Mouse (Mus musculus) limb, embryonic 10.5 days (tissue): ENCODE results near the gene Pfkl. TPM values are rescaled to one million over a fixed set of nuclear protein-coding genes. Genes with fewer than 3 reads are reported as not detected.
"Not testable (repeated sequence)": the region's sequence is repeated elsewhere in the genome, so short reads cannot be mapped to it uniquely, and the experiment has no call there.

Source experiments
- DNase-seq: peaks from one replicate; pipeline ENCODE4 v3.0.0-alpha.2; 2017; ENCODE audit warnings: low spot score
- H3K27ac ChIP-seq: fragments of 300-500 bp; sonication (generic); 2 replicates; pipeline ENCODE4 v1.5.1; 2016; ENCODE audit warnings: mild to moderate bottlenecking
- H3K27me3 ChIP-seq: fragments of 300-500 bp; sonication (generic); 2 replicates; pipeline ENCODE4 v1.6.1; 2016; ENCODE audit warnings: low read depth, mild to moderate bottlenecking; ENCODE audit not compliant: poor library complexity, severe bottlenecking
- H3K36me3 ChIP-seq: fragments of 300-500 bp; sonication (generic); 2 replicates; pipeline ENCODE4 v1.6.1; 2016; ENCODE audit warnings: mild to moderate bottlenecking, moderate library complexity
- H3K4me1 ChIP-seq: fragments of 300-500 bp; sonication (generic); 2 replicates; pipeline ENCODE4 v1.6.1; 2016
- H3K4me3 ChIP-seq: fragments of 300-500 bp; sonication (generic); 2 replicates; pipeline ENCODE4 v1.5.1; 2016; ENCODE audit warnings: mild to moderate bottlenecking, moderate library complexity
- H3K9me3 ChIP-seq: fragments of 300-500 bp; sonication (generic); replicated peaks from 2 replicates; pipeline ENCODE4 v1.6.1; 2016; ENCODE audit warnings: mild to moderate bottlenecking
- WGBS: fragments of 180-500 bp; shearing (Covaris S2); methylation state at CpG from one replicate; pipeline ENCODE4 v1.1.7; 2016; 5-methylcytosine and 5-hydroxymethylcytosine counted together
- polyA plus RNA-seq: library from polyadenylated mRNA; unstranded; fragments of >200 nt; fragmentation: Nextera tagmentation; extraction: Ambion mirVana; gene quantifications from 2 replicates; pipeline ENCODE4 v1.2.1, GENCODE M21; 2016

The Pfkl gene
- polyA plus RNA-seq, 1 experiment from 2014 or later, result 235 TPM

- peaks cover 10% of the 10 kb centered on the region for H3K36me3 ChIP-seq
- H3K9me3 ChIP-seq, result no peaks in the 10 kb centered on the region
- no peak for DNase-seq
- H3K27ac ChIP-seq, result no peak overlapping the region
- H3K4me1 ChIP-seq, result peaks cover 26% of the 10 kb centered on the region
- H3K4me3 ChIP-seq, result no peak overlapping the region
- peaks cover 4% of the 10 kb centered on the region; the same call in 1 of the 2 replicates for H3K27me3 ChIP-seq
- 37% methylated on average over 4 of the region's 4 CpGs for WGBS
Observed at GRCm38 (mm10) chr10:77975653-77976052, 34.2 kb downstream of the Pfkl start.

- Histone ChIP-seq H3K4me3 (no peak overlapping the region), H3K9me3 (no peaks in the 10 kb centered on the region), H3K27me3 (peaks cover 12% of the 10 kb centered on the region), H3K4me1 (peaks cover 28% of the 10 kb centered on the region), H3K36me3 (peaks cover 2% of the 10 kb centered on the region; the same call in 1 of the 2 replicates), H3K27ac (no peak overlapping the region)
- DNase-seq, result no peak
- 78% methylated on average over 5 of the region's 5 CpGs for WGBS
Observed at GRCm38 (mm10) chr10:77974811-77975210, 35.1 kb downstream of the Pfkl start.

DNA sequence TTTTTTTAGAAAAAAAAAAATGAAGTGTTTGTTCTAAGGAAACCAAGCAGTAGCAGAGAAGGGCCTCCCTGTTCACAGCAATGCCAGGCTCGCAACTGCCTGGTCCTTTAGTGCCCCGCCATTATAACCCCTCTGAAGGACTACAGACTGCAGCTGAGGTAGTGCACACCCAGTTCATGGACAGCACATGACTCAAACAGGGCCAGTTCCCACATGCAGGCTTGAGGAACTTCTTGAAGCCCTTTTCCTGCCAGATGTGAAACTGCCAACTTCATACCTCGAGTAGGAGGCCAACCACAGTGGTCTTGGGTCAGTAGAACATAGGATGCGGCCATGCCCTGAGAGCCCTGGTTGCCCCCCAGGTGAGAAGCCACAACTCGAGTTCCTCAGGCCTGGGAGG, 35.6 kb downstream of the Pfkl start:
- DNase-seq, result no peak
- Histone ChIP-seq H3K4me3 (no peak overlapping the region), H3K27me3 (peaks cover 17% of the 10 kb centered on the region), H3K9me3 (no peaks in the 10 kb centered on the region), H3K27ac (no peak overlapping the region), H3K36me3 (no peaks in the 10 kb centered on the region), H3K4me1 (peaks cover 32% of the 10 kb centered on the region)
- WGBS, result 81% methylated on average over 5 of the region's 5 CpGs

DNA sequence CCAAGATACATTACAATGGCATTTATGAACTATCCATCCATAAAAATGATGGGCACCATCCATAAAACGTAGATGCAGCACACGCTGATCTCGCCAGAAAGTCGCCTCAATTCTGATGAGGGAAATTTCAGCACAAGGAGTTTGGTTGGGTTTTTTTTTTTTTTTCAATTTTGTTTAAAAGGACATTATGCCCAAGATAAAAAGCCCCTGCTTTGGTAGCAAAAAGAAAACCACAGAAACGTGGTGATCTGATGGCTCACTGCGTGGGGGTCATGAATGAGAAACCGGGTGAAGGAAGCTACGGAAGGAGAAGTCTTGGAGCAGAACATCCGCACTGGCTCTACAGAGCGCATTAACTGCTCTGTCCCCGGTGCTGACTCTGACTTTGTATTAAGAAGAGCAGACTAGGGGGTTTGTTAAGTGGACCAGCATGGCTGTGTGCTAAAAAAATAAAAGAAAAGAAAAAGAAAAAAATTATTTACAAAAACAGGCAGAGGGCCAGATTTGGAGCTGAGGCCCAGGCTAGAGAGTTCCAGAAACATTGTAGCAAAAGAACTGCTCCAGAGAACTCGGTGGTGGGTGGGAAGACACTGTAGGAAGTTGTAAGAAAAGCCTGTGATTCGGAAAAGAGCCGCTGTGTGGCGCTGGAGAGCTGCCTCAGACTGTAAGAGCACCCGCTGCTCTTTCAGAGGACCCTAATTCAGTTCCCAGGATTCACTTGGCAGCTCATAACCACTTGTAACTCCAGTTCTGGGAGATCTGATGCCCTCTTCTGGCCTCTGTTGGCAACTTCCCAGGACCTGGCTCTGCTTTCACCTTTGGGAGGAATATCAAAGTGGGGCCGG, 38.0 kb downstream of the Pfkl start:
- Histone ChIP-seq H3K9me3 (no peaks in the 10 kb centered on the region), H3K4me1 (peaks cover 20% of the 10 kb centered on the region), H3K36me3 (no peaks in the 10 kb centered on the region), H3K4me3 (no peak overlapping the region), H3K27ac (no peak overlapping the region), H3K27me3 (peaks cover 38% of the 10 kb centered on the region)
- 63% methylated on average over 17 of the region's 17 CpGs for WGBS
- DNase-seq, result peak; percentile 50

- H3K4me1 ChIP-seq, result peaks cover 20% of the 10 kb centered on the region
- no peaks in the 10 kb centered on the region for H3K9me3 ChIP-seq
- peaks cover 45% of the 10 kb centered on the region for H3K27me3 ChIP-seq
- no peaks in the 10 kb centered on the region for H3K36me3 ChIP-seq
- WGBS, result 88% methylated on average over 10 of the region's 10 CpGs
- no peak overlapping the region for H3K27ac ChIP-seq
- no peak overlapping the region for H3K4me3 ChIP-seq
- no peak for DNase-seq
Observed at GRCm38 (mm10) chr10:77971191-77971590, 38.7 kb downstream of the Pfkl start.

- 87% methylated on average over 6 of the region's 6 CpGs for WGBS
- Histone ChIP-seq H3K4me3 (peak within 1 kb of the TSS; percentile 46), H3K27me3 (peaks cover 48% of the 10 kb centered on the region), H3K4me1 (peaks cover 20% of the 10 kb centered on the region), H3K36me3 (no peaks in the 10 kb centered on the region), H3K9me3 (no peaks in the 10 kb centered on the region), H3K27ac (no peak within 1 kb of the TSS)
- no peak for DNase-seq
Observed at GRCm38 (mm10) chr10:77970481-77970880, 39.4 kb downstream of the Pfkl start, which contains the start of gene Trpm2. Gene Trpm2 (minus strand): TSS chr10:77970563.

DNA sequence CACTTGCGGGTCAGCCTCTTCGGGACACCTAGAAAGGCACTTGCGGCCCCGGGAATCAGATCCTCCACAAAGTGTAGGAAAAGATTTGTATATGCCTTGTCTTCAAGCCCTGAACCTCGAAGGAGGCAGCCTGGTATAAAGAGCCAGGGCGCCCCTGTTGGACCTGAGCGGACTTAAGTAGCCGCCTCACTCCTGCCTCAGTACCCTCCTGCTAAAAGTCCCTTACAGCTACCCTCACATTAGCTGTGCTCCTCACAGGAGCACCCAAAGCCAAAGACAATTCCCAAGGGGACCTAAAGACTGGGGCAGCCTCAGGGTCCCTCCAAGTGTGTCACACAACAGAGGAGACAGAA, 39.9 kb downstream of the Pfkl start:
- 13% methylated on average over 8 of the region's 8 CpGs for WGBS
- Histone ChIP-seq H3K9me3 (no peaks in the 10 kb centered on the region), H3K4me1 (peaks cover 20% of the 10 kb centered on the region), H3K36me3 (no peaks in the 10 kb centered on the region), H3K27ac (no peak overlapping the region), H3K4me3 (peak overlapping the region; percentile 46), H3K27me3 (peaks cover 48% of the 10 kb centered on the region)
- no peak for DNase-seq

- 5% methylated on average over 26 of the region's 26 CpGs for WGBS
- Histone ChIP-seq H3K27ac (no peak overlapping the region), H3K4me1 (peaks cover 20% of the 10 kb centered on the region), H3K27me3 (peaks cover 48% of the 10 kb centered on the region), H3K9me3 (no peaks in the 10 kb centered on the region), H3K4me3 (peak overlapping the region; percentile 46), H3K36me3 (no peaks in the 10 kb centered on the region)
- peak; percentile 62 for DNase-seq
Observed at GRCm38 (mm10) chr10:77969274-77969972, 40.5 kb downstream of the Pfkl start.

GRCm38 (mm10) chr10:77963971-77964370, 45.9 kb downstream of the Pfkl start:
- H3K27me3 ChIP-seq, result peaks cover 27% of the 10 kb centered on the region
- H3K36me3 ChIP-seq, result no peaks in the 10 kb centered on the region
- WGBS, result 84% methylated on average over 6 of the region's 6 CpGs
- no peak overlapping the region for H3K27ac ChIP-seq
- peaks cover under 1% of the 10 kb centered on the region; the same call in 1 of the 2 replicates for H3K4me1 ChIP-seq
- DNase-seq, result no peak
- no peak overlapping the region for H3K4me3 ChIP-seq
- no peaks in the 10 kb centered on the region for H3K9me3 ChIP-seq

- 89% methylated on average over 2 of the region's 2 CpGs for WGBS
- Histone ChIP-seq H3K9me3 (no peaks in the 10 kb centered on the region), H3K27me3 (peaks cover 15% of the 10 kb centered on the region), H3K36me3 (no peaks in the 10 kb centered on the region), H3K27ac (no peak overlapping the region), H3K4me3 (no peak overlapping the region), H3K4me1 (no peaks in the 10 kb centered on the region)
- DNase-seq, result no peak
Observed at GRCm38 (mm10) chr10:77962725-77963124, 47.2 kb downstream of the Pfkl start.

- H3K4me1 ChIP-seq, H3K36me3 ChIP-seq, H3K4me3 ChIP-seq, H3K9me3 ChIP-seq, DNase-seq, H3K27ac ChIP-seq, H3K27me3 ChIP-seq: not testable (repeated sequence)
- WGBS, result 87% methylated on average over 10 of the region's 12 CpGs
Observed at GRCm38 (mm10) chr10:77950468-77950867, 59.4 kb downstream of the Pfkl start.

DNA sequence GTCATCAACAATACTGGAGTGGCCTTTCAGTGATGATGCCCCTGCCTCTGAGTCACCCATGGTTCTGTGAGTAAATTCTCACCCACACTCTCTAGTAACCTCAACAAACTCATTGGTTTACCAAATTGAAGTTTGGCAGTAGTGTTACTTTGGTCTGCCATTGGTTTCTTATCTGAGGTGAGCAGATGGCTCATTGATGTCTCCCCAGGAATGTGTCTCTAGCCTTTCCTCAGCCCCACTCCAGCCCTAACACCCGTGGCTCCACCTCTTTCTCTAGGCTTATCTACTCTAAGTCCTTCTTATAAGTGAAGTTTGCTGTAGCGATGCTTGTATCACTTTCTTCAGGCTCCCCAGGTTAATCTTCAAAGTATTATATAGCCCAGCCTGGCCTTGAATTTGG, 70.2 kb downstream of the Pfkl start:
- Histone ChIP-seq H3K4me1 (no peaks in the 10 kb centered on the region), H3K27me3 (no peaks in the 10 kb centered on the region), H3K4me3 (no peak overlapping the region), H3K27ac (no peak overlapping the region), H3K9me3 (no peaks in the 10 kb centered on the region), H3K36me3 (no peaks in the 10 kb centered on the region)
- DNase-seq, result no peak
- WGBS, result 72% methylated on average over 2 of the region's 2 CpGs
